Mouse (Mus musculus) ES-Bruce4 (cell line): ENCODE measurements around the gene Stk4.

Experiments used
- CTCF ChIP-seq: IDR thresholded peaks from one replicate; pipeline ENCODE4 v1.8.1; 2011; ENCODE audit warnings: low read depth, low read length
- POLR2A ChIP-seq: IDR thresholded peaks from one replicate; pipeline ENCODE4 v1.8.1; 2011; ENCODE audit warnings: low read length; ENCODE audit not compliant: insufficient read depth

DNA sequence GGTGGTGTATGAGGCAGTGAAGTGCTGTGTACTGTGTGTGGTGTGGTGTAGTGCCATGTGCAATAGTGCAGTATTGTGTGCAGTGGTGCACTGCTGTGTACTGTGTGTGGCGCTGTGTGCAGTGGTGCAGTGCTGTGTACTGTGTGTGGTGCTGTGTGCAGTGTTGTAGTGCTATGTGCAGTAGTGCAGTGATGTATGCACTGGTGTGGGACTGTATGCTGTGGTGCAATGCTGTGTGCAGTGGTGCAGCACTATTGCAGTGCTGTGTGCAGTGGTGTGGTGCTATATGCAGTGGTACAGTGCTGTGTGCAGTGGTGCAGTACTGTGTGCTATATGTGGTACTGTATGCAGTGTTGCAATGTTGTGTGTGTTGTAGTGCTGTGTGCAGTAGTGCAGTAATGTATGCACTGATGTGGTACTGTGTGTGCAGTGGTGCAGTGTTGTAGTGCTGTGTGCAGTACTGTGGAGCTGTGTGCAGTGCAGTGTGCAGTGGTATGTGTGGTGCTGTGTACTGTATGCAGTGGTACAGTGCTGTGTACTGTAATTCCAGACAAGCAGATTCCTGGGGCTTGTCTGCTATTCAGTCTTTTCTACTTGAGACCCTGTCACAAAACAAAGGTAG, 31.6 kb upstream of the Stk4 start:
- TF ChIP-seq CTCF (no peak), POLR2A (no peak)
